Comparison of ENCODE assay signal across 31 mouse cellular contexts in the genomic region with DNA sequence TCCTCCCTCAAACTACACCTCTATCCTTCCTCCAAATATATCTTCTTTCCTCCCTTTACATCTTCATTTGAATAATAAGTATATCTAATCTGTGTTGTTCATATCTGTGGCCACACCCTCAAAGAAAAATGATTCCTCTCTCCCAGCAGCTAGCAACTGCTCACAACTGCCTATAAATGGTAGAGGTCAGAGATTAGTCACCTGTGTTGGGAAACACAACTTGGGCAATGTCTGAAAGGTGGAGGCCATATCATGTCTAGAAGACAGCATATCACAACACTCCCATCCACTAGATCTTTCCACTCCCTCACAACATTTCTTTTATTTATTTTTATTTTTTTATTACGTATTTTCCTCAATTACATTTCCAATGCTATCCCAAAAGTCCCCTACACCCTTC. TPM values are rescaled to one million over a fixed set of nuclear protein-coding genes. Genes with fewer than 3 reads are reported as not detected.
DNase-seq lines count a peak whose midpoint lies in the region; ATAC-seq lines count a peak whose summit lies in the region.
"Had no signal": no experiment of that assay in that cellular context is flagged by ENCODE, and none has a peak within 500 bp of the region (broad histone marks: within the 10 kb centered on the region; RNA-seq: fewer than 3 reads in every experiment).

No protein-coding gene starts in this region.

- peak; percentile 72 for DNase-seq in adrenal gland, adult 2 months
- DNase-seq in adrenal gland, postnatal 25 days = no peak
- peak; percentile 5 to 42 for DNase-seq in adrenal gland, postnatal 36 days
- DNase-seq in midbrain, embryonic 10.5 days (ENCODE audit: low spot score) = no peak
- DNase-seq: B cell, adult 2 months; cerebellum, adult 11 months; cerebellum, adult 18-20 months; cerebellum, adult 8-10 months; cerebellum, adult 9-11 months; cerebellum, postnatal 14 days; cerebellum, postnatal 36 days; embryo, embryonic 11 days had no signal

- ATAC-seq in intestine, embryonic 16.5 days = peak; percentile 55; the same call in 1 of the 2 replicates
- ATAC-seq in intestine, embryonic 15.5 days = no peak
- ATAC-seq: activated CD4-positive, CD25-positive, alpha-beta regulatory T cell, adult 4 months; CD4-positive, CD25-positive, alpha-beta regulatory T cell, adult 4 months; forebrain, embryonic 14.5 days; forebrain, embryonic 16.5 days; Patski had no signal

- H3K36me3 ChIP-seq in intestine, embryonic 16.5 days (ENCODE audit: control insufficient read depth, insufficient read depth, low read length) = no peaks in the 10 kb centered on the region
- no peaks in the 10 kb centered on the region for H3K36me3 ChIP-seq in intestine, embryonic 15.5 days
- no peaks in the 10 kb centered on the region for H3K36me3 ChIP-seq in midbrain, embryonic 10.5 days
- H3K36me3 ChIP-seq: embryonic facial prominence, embryonic 13.5 days; embryonic facial prominence, embryonic 15.5 days; forebrain, embryonic 10.5 days; forebrain, embryonic 12.5 days; G1E had no signal

- no peaks in the 10 kb centered on the region for H3K27me3 ChIP-seq in intestine, embryonic 16.5 days (replicated peaks; ENCODE audit: control insufficient read depth, insufficient read depth, low read length)
- no peaks in the 10 kb centered on the region for H3K27me3 ChIP-seq in intestine, embryonic 15.5 days (replicated peaks)
- H3K27me3 ChIP-seq in midbrain, embryonic 10.5 days (ENCODE audit: low read depth, poor library complexity, severe bottlenecking) = no peaks in the 10 kb centered on the region
- H3K27me3 ChIP-seq: CH12.LX; embryonic facial prominence, embryonic 13.5 days; embryonic facial prominence, embryonic 15.5 days; forebrain, embryonic 12.5 days; Patski had no signal

- H3K9me3 ChIP-seq in intestine, embryonic 16.5 days (ENCODE audit: control insufficient read depth, low read length) = no peaks in the 10 kb centered on the region
- H3K9me3 ChIP-seq in intestine, embryonic 15.5 days = no peaks in the 10 kb centered on the region
- H3K9me3 ChIP-seq in midbrain, embryonic 10.5 days (replicated peaks) = no peaks in the 10 kb centered on the region
- H3K9me3 ChIP-seq: embryonic facial prominence, embryonic 13.5 days; embryonic facial prominence, embryonic 15.5 days; forebrain, embryonic 10.5 days; forebrain, embryonic 12.5 days; G1E had no signal

- H3K4me2 ChIP-seq in intestine, embryonic 16.5 days (ENCODE audit: low read depth, low read length) = no peak overlapping the region
- no peak overlapping the region for H3K4me2 ChIP-seq in intestine, embryonic 15.5 days (replicated peaks)
- H3K4me2 ChIP-seq: embryonic facial prominence, embryonic 13.5 days; embryonic facial prominence, embryonic 15.5 days; forebrain, embryonic 12.5 days had no signal

- no peak overlapping the region for H3K4me3 ChIP-seq in intestine, embryonic 16.5 days (ENCODE audit: low read length)
- H3K4me3 ChIP-seq in intestine, embryonic 15.5 days (replicated peaks) = no peak overlapping the region
- no peak overlapping the region for H3K4me3 ChIP-seq in midbrain, embryonic 10.5 days
- H3K4me3 ChIP-seq: embryonic facial prominence, embryonic 13.5 days; embryonic facial prominence, embryonic 15.5 days; erythroblast, embryonic 14.5 days; forebrain, embryonic 10.5 days; forebrain, embryonic 12.5 days had no signal

- WGBS in intestine, embryonic 16.5 days = 91% methylated on average over 1 of the region's 1 CpGs
- 93% methylated on average over 1 of the region's 1 CpGs for WGBS in intestine, embryonic 15.5 days
- 83% methylated on average over 1 of the region's 1 CpGs for WGBS in midbrain, embryonic 10.5 days

- H3K4me1 ChIP-seq in intestine, embryonic 16.5 days (ENCODE audit: control insufficient read depth, insufficient read depth, low read length) = no peaks in the 10 kb centered on the region
- H3K4me1 ChIP-seq in intestine, embryonic 15.5 days (replicated peaks) = no peaks in the 10 kb centered on the region
- no peaks in the 10 kb centered on the region for H3K4me1 ChIP-seq in midbrain, embryonic 10.5 days
- H3K4me1 ChIP-seq: embryonic facial prominence, embryonic 13.5 days; embryonic facial prominence, embryonic 15.5 days; forebrain, embryonic 10.5 days; forebrain, embryonic 12.5 days had no signal

- no peak overlapping the region for H3K9ac ChIP-seq in intestine, embryonic 16.5 days (ENCODE audit: low read depth, low read length)
- H3K9ac ChIP-seq in intestine, embryonic 15.5 days = no peak overlapping the region
- H3K9ac ChIP-seq: embryonic facial prominence, embryonic 13.5 days; embryonic facial prominence, embryonic 15.5 days; forebrain, embryonic 12.5 days had no signal

- H3K27ac ChIP-seq in intestine, embryonic 16.5 days (ENCODE audit: low read length) = no peak overlapping the region
- no peak overlapping the region for H3K27ac ChIP-seq in intestine, embryonic 15.5 days
- no peak overlapping the region for H3K27ac ChIP-seq in midbrain, embryonic 10.5 days (replicated peaks)
- H3K27ac ChIP-seq: embryonic facial prominence, embryonic 13.5 days; embryonic facial prominence, embryonic 15.5 days; forebrain, embryonic 10.5 days; forebrain, embryonic 12.5 days had no signal

RNA-seq across cellular contexts. Expression of gene Epyc, which starts 15.6 kb away (rescaled TPM):
- total RNA-seq in adrenal gland, adult 2 months (2021) = under 1 TPM; 0.49 to 0.55 TPM
- not detected in 2 replicates for polyA plus RNA-seq in adrenal gland, adult 2 months (2012; rRNA removed)
- not detected in 2 replicates for total RNA-seq in adrenal gland, postnatal 25 days (2021)
- polyA plus RNA-seq in intestine, embryonic 16.5 days (2015; fragmentation: Nextera tagmentation; extraction: Ambion mirVana) = 0.22 and 0.24 TPM in 2 replicates
- 0.35 and 0.48 TPM in 2 replicates for polyA plus RNA-seq in intestine, embryonic 15.5 days (2015; fragmentation: Nextera tagmentation; extraction: Ambion mirVana)
- total RNA-seq in adrenal gland, postnatal 36 days (2021) = under 1 TPM; 0.36 to 0.63 TPM
- polyA plus RNA-seq in midbrain, embryonic 10.5 days (2016; fragmentation: Nextera tagmentation; extraction: Ambion mirVana) = 0.35 and 1.8 TPM in 2 replicates
- total RNA-seq: CH12.LX; common myeloid progenitor, adult 5-6 weeks had no signal
- polyA plus RNA-seq: activated CD4-positive, CD25-positive, alpha-beta regulatory T cell, adult 4 months; CD4-positive, CD25-positive, alpha-beta regulatory T cell, adult 4 months; erythroblast, embryonic 14.5 days; frontal cortex, adult 2 months; G1E; Patski had no signal

RNA-seq across cellular contexts. Expression of gene Ccer1, which starts 33.4 kb away (rescaled TPM):
- not detected for total RNA-seq in adrenal gland, adult 2 months (2021)
- not detected in 2 replicates for polyA plus RNA-seq in adrenal gland, adult 2 months (2012; rRNA removed)
- not detected in 2 replicates for total RNA-seq in adrenal gland, postnatal 25 days (2021)
- not detected in 2 replicates for polyA plus RNA-seq in intestine, embryonic 16.5 days (2015; fragmentation: Nextera tagmentation; extraction: Ambion mirVana)
- polyA plus RNA-seq in intestine, embryonic 15.5 days (2015; fragmentation: Nextera tagmentation; extraction: Ambion mirVana) = not detected in 2 replicates
- not detected for total RNA-seq in adrenal gland, postnatal 36 days (2021)
- not detected in 2 replicates for polyA plus RNA-seq in midbrain, embryonic 10.5 days (2016; fragmentation: Nextera tagmentation; extraction: Ambion mirVana)
- total RNA-seq: adrenal gland, adult 18-20 months; CH12.LX; common myeloid progenitor, adult 5-6 weeks had no signal
- polyA plus RNA-seq: brain, embryonic 14.5 days; CD4-positive, CD25-positive, alpha-beta regulatory T cell, adult 4 months; embryonic facial prominence, embryonic 11.5 days; embryonic facial prominence, embryonic 13.5 days; embryonic facial prominence, embryonic 15.5 days; erythroblast, embryonic 14.5 days; forebrain, embryonic 10.5 days; forebrain, embryonic 12.5 days; forebrain, embryonic 14.5 days; forebrain, embryonic 16.5 days; frontal cortex, adult 2 months; G1E; Patski had no signal

RNA-seq across cellular contexts. Expression of gene Kera, which starts 52.8 kb away (rescaled TPM):
- total RNA-seq in adrenal gland, adult 2 months (2021) = not detected
- not detected in 2 replicates for polyA plus RNA-seq in adrenal gland, adult 2 months (2012; rRNA removed)
- total RNA-seq in adrenal gland, postnatal 25 days (2021) = not detected in 2 replicates
- polyA plus RNA-seq in intestine, embryonic 16.5 days (2015; fragmentation: Nextera tagmentation; extraction: Ambion mirVana) = 0.13 and 0.20 TPM in 2 replicates
- polyA plus RNA-seq in intestine, embryonic 15.5 days (2015; fragmentation: Nextera tagmentation; extraction: Ambion mirVana) = 0.20 and 0.25 TPM in 2 replicates
- not detected for total RNA-seq in adrenal gland, postnatal 36 days (2021)
- not detected in 2 replicates for polyA plus RNA-seq in midbrain, embryonic 10.5 days (2016; fragmentation: Nextera tagmentation; extraction: Ambion mirVana)
- total RNA-seq: adrenal gland, adult 18-20 months; CH12.LX; common myeloid progenitor, adult 5-6 weeks had no signal
- polyA plus RNA-seq: activated CD4-positive, CD25-positive, alpha-beta regulatory T cell, adult 4 months; CD4-positive, CD25-positive, alpha-beta regulatory T cell, adult 4 months; erythroblast, embryonic 14.5 days; forebrain, embryonic 10.5 days; forebrain, embryonic 14.5 days; forebrain, embryonic 16.5 days; frontal cortex, adult 2 months; G1E; Patski had no signal

Comparison
In these comparisons a context has a peak if more than half of its experiments do, and no peak if none do; other contexts are left out.
1. DNase-seq: peak in adrenal gland, adult 2 months (single experiment) and adrenal gland, postnatal 36 days (2 of 2); none in adrenal gland, postnatal 25 days (single experiment) and midbrain, embryonic 10.5 days (single experiment).